Mouse (Mus musculus): ENCODE results near the gene Tmem186.

Tmem186 gene

GRCm38 (mm10) chr16:8666452-8666851 lies 28.9 kb upstream of the Tmem186 start:
- DNase-seq = no peak

- DNase-seq = no peak
Measured at GRCm38 (mm10) chr16:8665367-8665766, 27.9 kb upstream of the Tmem186 start.

GRCm38 (mm10) chr16:8663606-8664539 lies 26.4 kb upstream of the Tmem186 start:
- no peak for DNase-seq

- no peak for DNase-seq
Measured at GRCm38 (mm10) chr16:8663022-8663421, 25.5 kb upstream of the Tmem186 start.

- no peak for DNase-seq
Measured at GRCm38 (mm10) chr16:8658764-8659163, 21.3 kb upstream of the Tmem186 start.

- no peak for DNase-seq
Measured at GRCm38 (mm10) chr16:8658349-8658748, 20.8 kb upstream of the Tmem186 start.

- no peak for DNase-seq
Measured at GRCm38 (mm10) chr16:8656256-8656655, 18.7 kb upstream of the Tmem186 start.

- DNase-seq = no peak
Measured at GRCm38 (mm10) chr16:8655599-8655998, 18.1 kb upstream of the Tmem186 start.

- DNase-seq = no peak
Measured at GRCm38 (mm10) chr16:8655108-8655507, 17.6 kb upstream of the Tmem186 start.

- peak in 1 of 2 experiments; percentile 19 for DNase-seq
Measured at GRCm38 (mm10) chr16:8650007-8650406, 12.5 kb upstream of the Tmem186 start.

- no peak for DNase-seq
Measured at GRCm38 (mm10) chr16:8645546-8645945, 8.0 kb upstream of the Tmem186 start.

GRCm38 (mm10) chr16:8643855-8644254 lies 6.3 kb upstream of the Tmem186 start:
- peak; percentile 46 to 56 for DNase-seq

- DNase-seq = peak in 1 of 2 experiments; percentile 7
Measured at GRCm38 (mm10) chr16:8639466-8640191, 2.1 kb upstream of the Tmem186 start.

GRCm38 (mm10) chr16:8638131-8638530 lies 619 bp upstream of the Tmem186 start:
- no peak for DNase-seq

- DNase-seq = no peak
Measured at GRCm38 (mm10) chr16:8636867-8637216, 670 bp downstream of the Tmem186 start.

GRCm38 (mm10) chr16:8631428-8631827 lies 6.1 kb downstream of the Tmem186 start:
- no peak for DNase-seq

GRCm38 (mm10) chr16:8630419-8630818 lies 7.1 kb downstream of the Tmem186 start:
- no peak for DNase-seq

- no peak for DNase-seq
Measured at GRCm38 (mm10) chr16:8620315-8621115, 17.0 kb downstream of the Tmem186 start.

- no peak for DNase-seq
Measured at GRCm38 (mm10) chr16:8619659-8620314, 17.7 kb downstream of the Tmem186 start.

- DNase-seq = no peak
Measured at GRCm38 (mm10) chr16:8613447-8613846, 24.1 kb downstream of the Tmem186 start.

GRCm38 (mm10) chr16:8613039-8613438 lies 24.5 kb downstream of the Tmem186 start:
- DNase-seq = no peak

- DNase-seq = no peak
Measured at GRCm38 (mm10) chr16:8612214-8613005, 25.1 kb downstream of the Tmem186 start.
